Mouse (Mus musculus) ZHBTc4 (cell line): Measurements from ENCODE around the gene Gna15.

Source experiments
- DNase-seq: peaks from one replicate; pipeline ENCODE4 v3.0.0-alpha.2; 2011; ENCODE audit warnings: low read depth, low spot score

Gna15 gene

GRCm38 (mm10) chr10:81553807-81554755 is 30.1 kb upstream of the Gna15 start:
- no peak for DNase-seq

- peak; percentile 85 for DNase-seq
Measured at GRCm38 (mm10) chr10:81553232-81553631, 29.2 kb upstream of the Gna15 start.

GRCm38 (mm10) chr10:81551597-81552102 is 27.6 kb upstream of the Gna15 start:
- peak; percentile 91 for DNase-seq

GRCm38 (mm10) chr10:81550257-81550656 is 26.2 kb upstream of the Gna15 start:
- DNase-seq = peak; percentile 89

- DNase-seq = no peak
Measured at GRCm38 (mm10) chr10:81548944-81549343, 24.9 kb upstream of the Gna15 start.

DNA sequence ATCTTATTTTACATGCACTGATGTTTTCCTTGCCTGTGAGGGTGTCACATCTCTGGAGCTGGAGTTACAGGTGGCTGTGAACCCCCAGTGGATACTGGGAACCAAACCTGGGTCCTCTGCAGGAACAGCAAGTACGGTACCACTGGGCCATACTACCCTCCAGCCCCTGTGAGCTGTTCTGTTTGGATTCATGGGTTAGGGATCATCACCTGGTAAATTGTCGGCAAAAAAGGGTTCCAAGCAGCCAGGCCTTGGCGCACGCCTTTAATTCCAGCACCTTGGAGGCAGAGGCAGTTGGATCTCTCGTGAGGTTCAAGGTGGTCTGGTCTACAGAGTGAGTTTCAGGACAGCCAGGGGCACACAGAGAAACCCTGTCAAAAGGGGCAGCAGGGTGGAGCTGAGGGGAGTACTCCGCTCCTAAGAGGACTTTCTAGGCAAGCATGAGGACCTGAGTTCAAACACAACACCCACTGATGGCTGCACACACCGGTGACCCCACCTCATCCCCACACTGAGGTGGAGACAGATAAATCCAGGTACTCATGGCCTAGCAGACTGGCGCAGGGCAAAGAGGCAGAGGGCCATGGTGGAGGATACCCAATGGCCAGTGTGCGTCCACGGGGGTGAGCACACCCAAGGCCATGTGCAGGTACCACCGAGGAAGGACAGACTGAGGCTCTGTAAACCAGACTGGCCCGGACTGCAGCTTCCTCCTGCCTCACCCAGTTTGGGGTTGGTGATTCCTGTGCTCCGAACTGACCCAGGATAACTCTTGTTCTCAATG is 23.0 kb upstream of the Gna15 start:
- DNase-seq = no peak

- no peak for DNase-seq
Measured at GRCm38 (mm10) chr10:81546332-81546731, 22.3 kb upstream of the Gna15 start.

- peak; percentile 97 for DNase-seq
Measured at GRCm38 (mm10) chr10:81545161-81545747, 21.2 kb upstream of the Gna15 start, which contains the start of gene Gna11. Gna11 (minus strand) TSS chr10:81545190.

DNA sequence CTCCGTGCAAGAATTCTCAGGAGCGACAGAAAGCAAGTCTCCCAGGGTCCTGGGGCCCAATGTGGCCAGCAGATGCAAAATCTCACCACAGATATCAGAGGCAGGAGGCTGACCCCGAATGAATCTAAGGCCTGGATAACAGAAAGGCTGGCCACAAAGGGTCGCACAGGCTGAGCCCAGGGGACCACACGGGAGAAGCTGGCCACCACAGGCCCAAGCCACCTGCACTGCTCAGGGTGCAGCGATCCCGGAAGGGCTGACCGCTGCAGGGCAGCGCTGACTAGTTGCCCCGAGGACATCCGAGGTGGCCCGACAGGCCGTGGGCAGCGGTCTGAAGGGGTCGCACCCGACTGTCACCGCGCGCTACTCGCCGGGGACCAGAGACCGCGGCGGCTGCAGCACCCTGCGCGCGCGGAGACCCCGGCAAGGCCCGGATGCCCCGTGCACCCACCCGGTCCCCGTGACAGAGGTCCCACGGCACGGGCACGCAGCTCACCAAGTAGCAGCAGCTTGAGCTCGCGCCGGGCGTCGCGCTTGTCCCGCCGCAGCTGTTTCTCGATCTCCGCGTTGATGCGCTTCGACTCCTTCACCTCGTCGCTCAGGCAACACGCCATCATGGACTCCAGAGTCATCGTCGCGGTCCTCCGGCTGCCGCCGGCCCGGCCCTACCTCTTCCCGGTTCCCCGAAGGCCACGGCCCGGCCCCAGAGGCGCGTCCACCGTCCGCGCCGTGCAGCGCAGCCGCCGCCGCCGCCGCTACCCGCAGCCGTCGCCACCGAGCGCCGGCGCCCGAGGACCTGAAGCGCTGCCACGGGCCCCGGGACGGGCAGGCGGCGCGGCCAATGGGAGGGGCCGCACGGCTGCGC is 20.5 kb upstream of the Gna15 start:
- DNase-seq = peak; percentile 54

DNA sequence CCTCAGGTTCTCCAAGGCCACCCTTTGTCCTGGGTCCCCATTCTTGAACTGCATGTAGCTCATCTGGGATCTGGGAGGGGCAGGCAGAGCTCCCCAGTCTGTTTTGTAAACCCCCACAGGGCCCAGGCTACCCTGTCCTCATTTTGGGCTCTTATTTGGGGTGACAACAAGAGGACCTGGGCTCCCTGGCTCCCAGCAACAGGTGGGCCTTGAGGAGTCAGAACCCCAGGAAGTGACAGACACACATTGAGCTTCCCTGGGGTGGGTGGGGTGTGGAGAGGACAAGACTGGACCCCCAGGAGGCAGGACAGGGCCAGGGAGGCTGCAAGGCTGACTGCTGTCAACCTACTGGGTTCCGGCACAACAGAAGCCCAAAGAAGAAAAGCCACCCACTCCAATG is 19.6 kb upstream of the Gna15 start:
- no peak for DNase-seq

GRCm38 (mm10) chr10:81542727-81543460 is 18.9 kb upstream of the Gna15 start:
- DNase-seq = no peak

DNA sequence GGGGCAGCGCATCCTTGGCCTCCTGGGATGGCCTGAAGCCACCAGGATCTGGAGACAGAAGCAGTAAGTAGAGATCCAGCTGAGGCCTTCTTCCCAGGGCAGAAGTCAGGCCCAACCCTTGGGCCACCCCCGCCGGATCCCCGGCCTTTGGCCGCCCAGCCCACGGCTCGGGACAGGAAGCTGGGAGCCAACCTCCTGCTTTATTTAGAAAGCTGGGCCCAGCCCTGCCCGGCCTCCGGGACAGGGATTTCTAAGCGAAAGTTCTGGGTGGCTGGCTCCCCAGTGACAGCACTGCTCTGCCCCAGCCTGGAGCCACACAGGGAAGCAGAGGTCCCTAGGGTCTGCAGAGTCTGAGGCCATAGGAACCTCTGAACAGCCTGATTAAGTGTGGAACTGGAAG is 17.8 kb upstream of the Gna15 start:
- no peak for DNase-seq

- no peak for DNase-seq
Measured at GRCm38 (mm10) chr10:81541363-81541762, 17.3 kb upstream of the Gna15 start.

DNA sequence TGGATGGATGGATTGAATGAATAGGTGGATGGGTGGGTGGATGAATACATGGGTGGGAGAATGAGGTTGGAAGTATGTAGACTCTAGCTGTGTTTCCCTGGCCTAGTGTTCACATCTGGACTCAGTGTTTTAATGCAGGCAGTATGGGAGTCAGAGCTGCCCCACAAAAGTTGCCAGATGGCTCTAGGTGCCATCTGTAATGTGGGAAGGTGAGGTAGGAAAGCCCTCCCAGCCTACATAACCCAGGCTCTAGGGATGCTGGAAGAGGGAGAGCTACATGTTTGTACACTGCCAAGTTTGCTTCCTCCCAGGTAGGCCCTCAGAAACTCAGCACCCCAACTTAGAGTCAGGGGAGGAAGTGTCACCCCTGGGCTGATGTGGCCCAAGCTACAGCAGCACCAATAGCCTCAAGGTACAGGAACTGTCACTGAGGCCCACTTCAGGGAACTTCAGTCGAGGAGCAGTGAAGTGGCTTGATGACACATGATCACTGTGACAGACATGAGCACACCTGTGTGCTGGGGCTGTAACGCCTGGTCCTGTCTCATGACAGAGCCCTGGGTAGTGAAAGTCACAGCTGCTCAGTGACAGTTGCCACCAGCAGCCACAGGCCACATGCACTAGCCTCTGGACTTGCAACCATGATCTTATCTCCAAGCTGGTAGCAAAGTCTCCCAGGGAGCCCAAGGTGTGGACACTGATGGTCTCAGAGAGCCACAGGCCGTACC is 14.5 kb upstream of the Gna15 start:
- no peak for DNase-seq

GRCm38 (mm10) chr10:81537429-81537828 is 13.4 kb upstream of the Gna15 start:
- no peak for DNase-seq

DNA sequence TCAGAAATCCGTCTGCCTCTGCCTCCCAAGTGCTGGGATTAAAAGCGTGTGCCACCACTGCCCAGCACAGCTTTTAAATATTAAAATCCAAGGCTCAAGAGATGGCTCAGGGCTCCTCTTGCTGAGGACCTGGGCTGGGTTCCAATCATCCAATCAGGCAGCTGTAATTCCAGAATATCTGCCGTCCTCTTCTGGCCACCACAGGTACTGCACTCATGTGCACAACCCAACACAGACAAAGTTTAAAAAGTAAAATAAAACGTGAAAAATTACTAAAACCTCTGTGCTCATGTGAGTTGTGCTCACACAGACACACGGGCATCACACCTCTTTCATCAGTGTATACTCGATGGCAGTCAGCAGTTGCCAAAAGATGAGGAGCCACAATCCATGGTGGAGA is 12.7 kb upstream of the Gna15 start:
- DNase-seq = peak; percentile 59

DNA sequence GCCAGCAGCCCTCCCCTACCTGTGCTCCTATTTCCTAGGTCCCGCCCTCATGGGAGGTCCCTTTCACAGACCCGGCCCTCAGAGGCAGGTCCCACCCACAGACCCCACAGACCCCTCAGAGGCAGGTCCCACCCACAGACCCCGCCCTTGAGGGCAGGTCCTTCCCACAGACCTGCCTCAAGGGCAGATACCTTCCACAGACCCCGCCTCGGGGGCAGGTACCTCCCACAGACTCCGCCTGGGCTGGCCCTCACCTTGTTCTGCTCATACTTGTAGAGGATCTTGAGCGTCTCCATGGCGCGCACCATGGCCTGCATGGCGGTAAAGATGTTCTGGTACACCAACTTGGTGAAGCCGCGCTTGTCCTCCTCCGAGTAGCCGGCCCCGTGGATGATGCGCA is 10.8 kb upstream of the Gna15 start:
- DNase-seq = peak; percentile 89

- DNase-seq = peak; percentile 82
Measured at GRCm38 (mm10) chr10:81526779-81527178, 2.8 kb upstream of the Gna15 start.

GRCm38 (mm10) chr10:81525017-81525694 is 1.1 kb upstream of the Gna15 start:
- peak; percentile 54 for DNase-seq
